Mouse (Mus musculus) 416B (cell line): ENCODE data around the gene Nab1.
"Not testable (repeated sequence)": the region's sequence is repeated elsewhere in the genome, so short reads cannot be mapped to it uniquely, and the experiment has no call there.

Experiments used
- DNase-seq: peaks from one replicate; pipeline ENCODE4 v3.0.0; 2011; ENCODE audit warnings: low read depth

Gene Nab1

DNA sequence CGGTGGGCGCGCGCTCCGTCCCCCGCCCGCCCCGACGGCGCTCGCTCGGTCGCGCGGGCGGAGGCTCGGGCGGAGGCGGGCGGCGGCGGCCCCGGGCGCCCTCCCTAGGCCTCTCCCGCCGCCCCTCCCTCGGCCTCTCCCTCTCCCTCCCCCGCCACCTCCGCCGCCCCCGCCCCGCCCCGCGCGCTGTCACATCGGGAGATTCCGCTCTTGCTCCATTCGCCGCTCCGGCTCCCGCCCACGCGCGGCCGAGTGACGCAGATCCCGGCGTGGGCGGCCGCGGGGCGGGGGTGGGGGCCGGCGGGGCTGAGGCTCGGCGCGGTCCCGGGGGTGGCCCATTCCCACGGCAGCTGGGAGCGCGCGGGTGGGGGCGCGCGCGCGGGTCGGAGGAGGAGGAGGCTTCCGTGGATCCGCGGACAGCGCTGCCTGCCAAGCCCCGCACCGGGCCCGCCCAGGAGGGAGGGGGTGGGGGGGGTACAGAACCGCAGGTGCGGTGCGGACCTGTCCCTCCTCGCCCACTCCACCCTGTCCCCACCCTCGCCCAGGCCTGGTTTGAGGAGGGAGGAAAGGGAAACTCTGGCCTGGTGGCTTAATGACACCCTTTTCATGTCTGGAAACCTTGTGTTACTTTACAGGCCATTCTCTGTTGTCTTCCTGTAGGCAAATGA lies at the start of gene Nab1:
Nab1 (minus strand) TSS at position 366 of the 668 bp plus-strand sequence.
- peak; percentile 62 for DNase-seq

DNA sequence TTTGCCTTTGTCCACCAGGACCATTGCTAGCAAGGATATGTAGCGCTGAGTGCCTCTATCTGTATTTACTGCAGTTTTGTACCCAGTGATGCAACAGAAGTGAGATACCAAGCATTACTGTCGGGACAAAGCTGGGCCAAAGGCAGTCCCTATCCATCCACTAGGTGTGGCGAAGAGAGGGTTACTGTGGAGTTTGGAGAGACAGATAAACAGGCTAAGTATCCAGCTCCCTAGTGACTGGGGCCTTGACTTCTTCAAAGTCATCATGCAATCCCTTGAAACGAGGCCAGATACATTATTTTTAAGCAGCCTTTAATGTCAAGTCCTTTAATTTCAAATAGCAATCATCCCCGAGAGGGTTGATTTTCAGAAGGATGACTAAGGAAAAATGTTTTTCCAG lies 47.0 kb upstream of the Nab1 start:
- DNase-seq: no peak

DNA sequence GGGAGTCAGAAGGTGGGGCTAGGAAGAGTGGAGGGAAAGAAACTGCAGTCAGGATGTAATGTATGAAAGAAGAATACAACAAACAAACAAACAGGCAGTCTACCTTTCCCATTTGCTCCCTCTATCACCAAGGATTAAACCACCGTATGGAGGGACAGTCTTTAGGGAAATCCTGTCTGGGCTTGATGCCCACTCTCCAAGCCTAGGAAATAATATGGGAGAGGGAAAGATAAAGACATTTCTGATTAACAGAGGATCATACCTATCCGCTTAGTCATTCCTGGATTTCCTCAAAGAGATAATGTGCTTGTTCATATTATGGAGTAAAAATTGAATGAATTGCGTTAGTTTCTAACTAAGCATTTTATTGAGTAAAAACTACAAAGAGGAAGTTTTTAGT lies 46.3 kb upstream of the Nab1 start:
- DNase-seq: no peak

DNA sequence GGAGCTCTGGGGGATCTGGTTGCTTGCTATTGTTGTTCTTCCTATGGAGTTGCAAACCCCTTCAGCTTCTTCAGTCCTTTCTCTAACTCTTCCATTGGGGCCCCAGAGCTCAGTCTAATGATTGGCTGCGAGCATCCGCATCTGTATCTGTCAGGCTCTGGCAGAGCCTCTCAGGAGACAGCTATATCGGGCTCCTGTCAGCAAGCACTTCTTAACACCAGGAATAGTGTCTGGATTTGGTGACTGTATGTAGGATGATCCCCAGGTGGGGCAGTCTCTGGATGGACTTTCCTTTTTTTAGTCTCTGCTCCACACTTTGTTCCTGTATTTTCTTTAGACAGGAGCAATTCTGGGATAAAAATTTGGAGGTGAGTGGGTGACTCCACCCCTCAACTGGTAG lies 39.6 kb upstream of the Nab1 start:
- DNase-seq: not testable (repeated sequence)

DNA sequence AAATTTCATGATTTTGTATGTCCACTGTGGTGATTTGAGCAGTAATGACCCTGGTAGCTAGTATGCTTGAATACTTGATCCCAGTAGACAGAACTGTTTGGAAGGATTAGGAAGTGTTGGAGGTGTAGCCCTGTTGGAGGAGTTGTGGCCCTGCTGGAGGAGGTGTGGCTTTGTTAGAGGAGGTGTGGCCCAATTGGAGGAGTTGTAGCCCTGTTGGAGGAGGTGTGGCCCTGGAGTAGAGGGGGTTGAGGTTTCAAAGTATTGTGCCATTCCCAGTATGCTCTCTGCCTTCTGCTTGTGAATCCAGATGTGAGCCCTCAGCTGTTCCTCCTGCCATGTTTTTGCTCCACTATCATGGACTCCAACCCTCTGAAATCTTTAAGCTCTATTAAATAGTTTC lies 29.5 kb upstream of the Nab1 start:
- DNase-seq: peak; percentile 7

DNA sequence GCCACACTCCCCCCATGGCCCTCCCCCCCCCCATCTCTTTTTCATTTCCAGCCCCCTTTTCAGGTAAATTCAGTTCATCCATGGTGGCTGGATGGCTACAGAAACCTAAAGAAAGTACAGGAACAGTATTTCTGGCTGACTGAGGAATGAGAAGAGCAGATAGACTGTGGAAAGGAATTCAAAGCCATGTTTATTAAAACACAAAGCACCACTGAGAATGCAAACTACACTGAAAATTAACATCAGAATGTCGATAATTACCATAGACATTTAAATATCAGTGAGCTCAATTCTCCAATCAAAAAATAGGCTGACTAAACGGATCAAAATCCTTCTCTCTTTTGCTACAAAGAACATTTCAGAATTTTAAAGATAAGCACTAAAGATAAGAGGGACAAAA lies 27.2 kb upstream of the Nab1 start:
- DNase-seq: no peak

DNA sequence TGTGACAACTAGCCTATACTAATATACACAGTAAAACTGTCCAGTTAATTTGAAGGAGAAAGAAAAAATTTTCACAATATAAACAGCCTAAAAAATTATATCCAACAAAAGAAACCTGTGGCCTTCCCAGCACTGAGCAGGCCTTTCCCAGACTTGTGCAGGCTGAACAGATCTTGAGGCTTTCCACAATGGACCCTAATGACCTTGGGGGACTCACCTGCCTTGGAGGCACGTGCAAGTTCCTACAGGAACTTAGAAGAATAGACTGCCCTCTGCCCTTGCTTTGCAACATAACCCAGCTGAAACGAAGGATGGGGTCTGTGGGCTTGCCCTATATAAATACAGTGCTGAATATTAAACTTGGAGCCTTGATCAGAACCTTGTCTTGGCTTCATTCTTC lies 26.8 kb upstream of the Nab1 start:
- no peak for DNase-seq

DNA sequence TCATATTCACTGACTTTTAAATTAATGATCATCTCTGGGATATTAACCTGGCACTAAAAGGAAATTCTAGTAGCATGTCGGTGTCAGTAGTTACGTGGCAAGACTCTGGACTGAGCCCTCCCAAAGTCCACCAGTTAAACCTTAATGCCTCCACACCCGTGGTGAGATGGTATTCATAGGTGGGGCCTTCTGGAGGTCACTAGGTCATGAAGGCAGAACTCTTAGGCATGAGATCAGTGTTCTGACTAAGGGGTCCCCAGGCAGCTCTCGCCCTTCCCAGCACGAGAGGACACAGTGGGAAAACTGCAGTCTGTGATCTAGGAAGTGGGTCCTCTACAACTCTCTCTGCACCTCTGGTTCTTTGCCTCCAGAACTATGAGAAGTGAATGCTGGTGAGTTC lies 24.2 kb upstream of the Nab1 start:
- no peak for DNase-seq

DNA sequence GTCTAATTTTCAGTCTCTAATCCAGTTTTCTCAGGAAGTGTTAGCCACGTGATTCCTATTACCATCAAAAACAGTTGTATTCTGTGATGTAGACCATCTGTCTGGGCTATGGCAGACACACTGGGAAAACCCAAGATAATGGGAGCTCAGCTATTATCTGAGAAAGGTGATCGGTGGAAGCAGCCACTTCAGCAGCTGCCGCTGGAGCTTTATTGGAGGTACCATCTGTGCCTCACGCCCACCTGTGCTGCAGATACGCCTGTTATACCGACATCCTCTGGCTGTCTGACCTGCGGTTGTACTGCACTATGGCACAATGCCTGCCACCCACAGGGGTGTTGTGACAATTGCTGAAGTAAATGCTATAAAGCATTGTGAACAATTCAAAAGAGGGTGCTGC lies 23.7 kb upstream of the Nab1 start:
- DNase-seq: no peak

DNA sequence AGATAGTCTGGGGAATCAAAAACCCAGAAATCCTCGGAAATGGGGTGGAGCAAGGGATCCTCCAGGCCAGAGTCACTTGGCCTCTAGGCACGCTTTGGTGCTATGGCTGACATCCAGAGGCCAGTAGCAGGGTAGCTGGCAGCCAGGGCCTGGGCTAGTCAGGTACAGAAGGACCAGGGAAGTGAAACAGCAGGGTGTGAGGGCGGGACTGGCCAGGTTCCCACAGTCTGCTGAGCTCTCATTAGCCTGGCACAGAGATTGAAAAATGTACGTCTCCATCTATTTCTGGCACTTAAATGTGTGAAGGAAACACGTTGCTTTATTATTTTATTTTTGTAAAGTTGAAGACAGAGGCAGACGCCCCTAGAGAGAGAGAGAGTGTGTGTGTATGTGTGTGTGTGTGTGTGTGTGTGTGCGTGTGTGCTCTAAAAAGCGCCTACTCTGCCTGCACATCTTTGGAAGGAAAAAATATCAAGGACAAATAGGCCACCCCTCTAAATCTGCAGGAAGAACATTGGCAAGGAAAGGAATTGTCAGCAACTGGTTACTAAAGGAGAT lies 21.0 kb upstream of the Nab1 start:
- no peak for DNase-seq

DNA sequence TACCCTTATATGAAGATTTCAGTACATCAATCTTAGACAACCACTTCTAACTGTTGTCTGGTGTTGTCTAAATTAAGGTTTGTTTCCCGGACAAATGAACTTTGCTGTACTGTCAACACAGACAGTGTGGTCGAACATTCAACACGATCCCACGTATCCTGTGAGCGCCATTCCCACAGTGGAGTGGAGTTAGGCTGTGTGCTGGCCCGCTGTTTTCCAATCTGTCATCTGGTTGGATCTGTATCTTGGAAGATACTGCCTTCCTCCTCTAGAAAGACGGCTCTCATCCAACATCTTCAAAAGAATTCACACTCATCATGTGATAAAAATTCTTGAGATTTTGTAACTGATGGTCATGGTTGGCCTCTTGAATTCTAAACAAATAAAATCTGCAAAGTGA lies 19.7 kb upstream of the Nab1 start:
- DNase-seq: no peak

DNA sequence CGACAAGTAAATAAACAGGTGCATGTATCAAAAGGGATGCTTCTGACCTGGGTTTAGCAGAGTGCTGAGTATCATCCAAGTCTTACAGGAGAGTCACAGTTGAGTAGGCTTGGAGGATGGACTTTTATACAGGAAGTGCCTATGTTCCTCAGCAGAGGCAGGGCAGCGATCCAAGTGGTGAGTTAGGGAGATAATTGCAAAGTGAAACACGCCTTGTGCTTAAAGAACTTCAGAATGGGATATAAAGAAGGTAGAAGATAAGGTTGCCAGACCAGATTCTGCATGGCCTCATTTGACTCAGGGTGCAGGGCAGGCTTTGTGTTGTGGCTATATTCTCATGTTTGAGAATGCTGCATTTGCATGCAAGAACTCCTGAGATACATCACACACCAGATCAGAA lies 14.8 kb upstream of the Nab1 start:
- no peak for DNase-seq

DNA sequence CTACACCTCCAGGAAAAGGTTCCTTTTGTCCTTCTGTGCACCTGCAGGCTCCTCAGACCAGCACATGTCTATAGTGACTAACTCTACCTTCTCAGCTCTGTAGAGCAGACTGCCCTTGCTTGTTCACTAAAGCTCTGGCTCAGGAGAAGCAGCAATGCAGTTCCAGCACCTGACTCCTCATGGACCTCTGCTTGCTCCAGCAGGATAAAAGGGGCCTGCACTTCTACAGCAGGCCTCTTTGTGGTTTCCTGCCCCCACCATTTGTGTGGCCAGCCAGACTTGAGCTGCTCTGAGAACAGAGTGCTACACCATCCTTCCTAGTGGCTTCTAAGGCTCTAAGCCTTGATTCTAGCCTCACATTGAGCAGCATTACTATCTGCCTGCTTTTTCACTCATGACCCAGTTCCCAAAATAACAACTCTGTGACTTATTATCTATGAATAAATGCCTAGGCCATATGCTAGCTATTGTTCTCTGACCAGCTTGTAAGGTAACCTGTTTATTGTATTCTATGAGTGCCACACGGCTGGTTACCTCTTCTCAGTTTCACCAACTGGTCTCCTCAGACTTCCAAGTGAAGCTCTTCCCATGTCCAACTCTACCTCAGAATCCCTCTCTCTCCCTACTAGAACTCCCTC lies 11.4 kb upstream of the Nab1 start:
- peak; percentile 74 for DNase-seq

DNA sequence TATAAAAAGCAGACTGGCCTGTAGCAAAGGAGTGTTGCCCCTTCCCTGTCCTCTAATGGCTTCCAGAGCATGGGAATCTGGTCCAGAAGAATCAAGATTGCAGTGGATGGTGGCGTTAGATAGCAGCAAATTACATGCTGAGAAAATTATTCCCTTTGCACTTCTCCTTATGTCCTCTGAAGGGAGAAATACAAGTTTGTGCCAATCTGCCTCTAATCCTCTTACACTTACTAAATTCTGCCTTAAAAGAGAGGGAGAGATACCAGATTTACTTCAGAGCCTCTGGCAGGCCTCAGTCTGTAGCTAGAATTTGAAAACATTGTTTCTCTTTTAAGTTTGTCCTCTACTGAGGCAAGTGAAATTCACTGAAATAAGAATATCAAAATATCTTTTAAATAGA lies 5.7 kb upstream of the Nab1 start:
- no peak for DNase-seq

DNA sequence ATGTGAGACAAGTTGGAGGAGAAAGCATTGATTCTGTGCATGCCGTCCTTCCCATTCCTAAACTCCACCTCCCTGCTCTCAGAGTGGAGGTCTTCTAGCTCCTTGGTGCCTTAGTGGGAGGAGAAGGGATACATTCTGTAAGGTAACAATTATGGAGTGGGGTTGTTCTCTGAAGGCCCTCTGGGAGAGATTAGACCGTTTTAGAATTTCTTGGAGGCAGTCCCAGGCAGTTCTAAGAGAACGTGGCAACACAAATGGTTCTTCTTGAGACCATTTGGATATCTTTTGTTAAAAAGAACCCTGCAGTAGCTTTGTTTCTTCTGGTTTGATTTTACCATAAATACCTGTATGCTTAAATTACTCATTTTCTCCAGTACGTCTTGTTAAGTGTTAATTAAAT lies 1.8 kb upstream of the Nab1 start:
- no peak for DNase-seq

DNA sequence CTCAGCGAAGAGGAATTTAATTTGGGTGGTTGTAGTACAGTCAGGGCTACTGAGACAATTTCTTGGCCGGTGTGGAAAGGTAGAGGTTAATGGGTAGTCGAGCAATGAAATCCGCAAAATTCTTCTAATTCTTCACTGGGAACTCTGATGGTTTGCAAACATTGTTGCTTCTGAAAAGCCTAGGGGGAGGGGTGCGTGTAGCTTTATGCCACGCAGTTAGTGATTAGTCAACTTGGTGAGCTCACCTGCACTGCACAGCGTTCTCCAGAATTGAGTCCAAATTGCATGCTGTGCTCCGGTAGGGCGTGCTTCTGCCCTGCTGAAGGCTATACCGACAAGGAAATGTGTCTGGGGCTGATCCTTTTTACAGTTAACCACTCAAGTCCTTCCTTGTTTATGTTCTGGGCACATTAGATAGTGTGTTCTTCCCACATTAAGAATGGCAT lies 1.2 kb upstream of the Nab1 start:
- no peak for DNase-seq

DNA sequence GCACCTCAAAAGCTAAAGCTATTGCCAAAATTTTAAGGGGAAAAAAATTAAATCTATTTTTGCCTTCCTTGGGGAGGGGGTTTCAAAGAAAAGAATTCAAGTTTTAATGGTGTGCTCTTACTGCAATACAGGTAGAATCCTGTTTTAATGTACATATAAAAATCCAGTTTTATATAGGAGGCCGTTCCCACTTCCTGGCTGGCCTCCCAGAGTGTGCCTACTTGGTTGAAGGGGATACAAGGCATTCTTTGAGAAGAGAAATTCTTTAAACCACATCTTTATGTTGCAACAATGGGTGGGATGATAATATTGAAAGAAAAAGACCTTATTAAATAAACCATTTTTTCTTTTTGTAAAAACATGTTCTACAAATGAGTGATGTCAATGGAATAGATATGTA lies 611 bp upstream of the Nab1 start:
- DNase-seq: peak; percentile 13

DNA sequence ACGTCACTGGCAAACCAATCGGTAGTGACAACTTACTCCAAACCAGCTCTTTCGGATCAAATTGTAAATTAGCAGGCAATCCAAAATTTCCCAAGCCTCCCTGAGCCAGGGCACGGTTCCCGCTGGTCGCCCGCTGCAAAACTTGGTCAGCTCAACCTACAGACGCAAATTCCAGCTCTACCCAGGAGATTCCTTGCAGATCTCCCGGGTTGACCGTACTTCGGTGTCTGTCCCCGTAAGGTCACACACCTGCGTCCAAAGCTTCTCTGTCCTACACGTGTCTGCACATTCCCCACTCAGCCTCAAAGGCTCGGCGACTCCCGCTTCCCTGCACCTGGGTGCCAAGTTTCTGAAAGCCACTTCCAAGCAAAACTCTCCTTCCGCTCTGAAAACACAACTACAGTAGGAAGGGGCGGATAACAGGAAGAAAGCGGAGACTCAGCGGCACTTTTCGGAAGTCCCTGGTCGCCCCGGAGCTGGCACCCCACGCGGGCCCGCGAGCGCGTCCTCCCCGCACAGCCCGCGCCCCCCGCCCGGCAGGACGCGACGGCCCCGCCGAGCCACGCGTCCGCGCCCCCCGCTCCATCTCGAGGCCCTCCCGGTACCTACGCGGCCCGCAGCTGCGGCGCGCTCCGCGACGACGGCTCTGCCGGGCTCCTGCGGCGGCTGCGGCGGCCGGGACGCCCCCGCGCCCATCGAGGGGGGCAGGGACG lies 722 bp downstream of the Nab1 start:
- peak; percentile 64 for DNase-seq

DNA sequence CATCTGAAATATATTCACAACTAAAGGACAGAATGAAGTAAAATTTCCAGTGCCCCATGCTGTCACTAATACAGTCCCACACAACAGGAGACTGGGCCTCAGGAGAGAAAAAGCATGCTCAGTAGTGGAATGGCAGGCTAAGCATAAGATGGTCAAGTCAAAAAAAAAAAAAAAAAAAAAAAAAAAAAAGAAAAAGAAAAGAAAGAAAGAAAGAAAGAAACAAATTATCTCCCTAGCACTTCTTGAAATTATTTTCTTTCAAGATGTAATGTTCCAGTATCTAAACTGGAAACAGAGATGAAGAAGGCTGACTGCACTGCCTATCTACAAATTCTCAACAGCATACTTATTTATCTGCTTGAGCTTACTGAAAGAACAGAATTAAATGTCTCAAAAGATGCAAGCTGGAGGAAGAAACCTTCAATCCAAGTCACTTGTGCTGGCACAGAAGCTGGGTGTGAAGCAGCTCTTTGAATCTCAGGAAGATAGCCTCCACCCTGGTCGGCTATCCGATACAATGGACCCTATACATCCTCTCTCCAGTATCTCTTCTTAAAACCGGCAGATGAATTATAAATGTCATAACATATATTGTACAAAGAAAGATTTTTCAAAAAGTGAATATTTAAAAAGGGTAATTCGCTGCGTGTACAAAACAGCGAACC lies 1.6 kb downstream of the Nab1 start:
- DNase-seq: peak; percentile 27

DNA sequence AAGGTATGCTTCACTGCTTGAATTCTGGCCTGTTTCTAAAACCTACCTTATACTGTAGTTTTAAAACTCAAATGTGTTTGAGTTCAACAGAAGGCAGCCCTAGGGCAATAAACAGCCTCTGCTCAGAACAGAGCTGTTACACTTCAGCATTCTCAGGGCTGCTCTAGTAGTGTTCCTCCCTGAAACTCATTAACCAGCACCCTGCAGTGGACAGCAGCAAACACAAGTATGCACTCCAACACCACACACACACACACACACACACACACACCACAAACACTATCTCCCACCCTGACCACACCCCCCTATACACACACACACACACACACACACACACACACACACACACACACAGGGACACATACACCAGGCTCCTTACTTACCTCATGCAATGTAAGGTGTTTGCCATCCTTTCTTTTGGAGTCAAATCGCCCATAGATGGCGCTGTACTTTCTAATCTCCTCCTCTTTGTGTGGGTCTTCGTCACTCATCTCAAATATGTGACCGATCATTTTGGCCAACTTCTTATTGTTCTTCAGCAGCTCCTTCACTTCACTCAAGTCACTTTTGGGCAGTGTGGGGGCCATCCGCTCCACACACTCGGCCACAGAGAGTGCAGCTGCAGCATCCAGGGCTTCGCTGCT lies 10.8 kb downstream of the Nab1 start:
- peak; percentile 36 for DNase-seq

DNA sequence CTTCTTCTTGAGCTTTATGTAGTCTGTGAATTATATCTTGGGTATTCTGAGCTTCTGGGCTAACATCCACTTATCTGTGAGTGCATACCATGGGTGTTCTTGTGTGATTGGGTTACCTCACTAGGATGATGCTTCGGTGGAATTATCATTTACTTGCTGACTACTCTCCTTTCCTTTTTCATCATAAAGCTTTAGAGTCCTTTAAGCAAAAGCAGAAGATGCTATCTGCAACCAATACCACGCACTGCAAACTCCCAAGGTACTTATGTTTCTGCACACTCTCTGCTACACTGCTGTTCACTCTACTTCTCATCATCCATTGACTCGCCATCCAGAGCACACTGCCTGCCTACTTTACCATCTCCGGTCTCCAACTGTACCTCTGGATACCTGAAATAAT lies 15.5 kb downstream of the Nab1 start:
- no peak for DNase-seq

DNA sequence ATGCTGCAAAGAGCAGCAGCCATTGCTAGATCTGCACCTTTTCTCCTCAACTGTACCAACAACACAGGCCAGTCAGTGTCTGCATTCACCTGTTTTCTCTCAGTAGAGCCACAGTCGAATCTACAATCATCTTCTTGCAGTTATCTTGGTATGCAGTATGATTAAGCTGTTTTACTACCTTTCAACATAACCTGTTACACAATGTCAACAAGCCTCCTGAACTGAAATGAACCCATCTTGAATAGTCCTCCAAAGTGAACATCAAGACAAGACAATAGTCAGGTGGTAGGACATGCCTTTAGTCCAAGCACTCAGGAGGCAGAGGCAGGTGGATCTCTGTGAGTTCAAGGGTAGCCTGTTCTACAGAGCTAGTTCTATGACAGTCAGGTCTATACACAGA lies 26.2 kb downstream of the Nab1 start:
- DNase-seq: no peak
